Mouse (Mus musculus) G1E (cell line): ENCODE measurements around the gene Ears2.

ENCODE experiments used
- CTCF ChIP-seq: IDR thresholded peaks from 2 replicates; pipeline ENCODE4 v1.5.1; 2012; ENCODE audit warnings: low read depth, low read length, inconsistent platforms, mixed read lengths
- GATA1 ChIP-seq: IDR thresholded peaks from 2 replicates; pipeline ENCODE4 v1.6.1; 2012; ENCODE audit warnings: borderline replicate concordance, low read length, inconsistent platforms, mixed read lengths
- GATA2 ChIP-seq: IDR thresholded peaks from 2 replicates; pipeline ENCODE4 v1.6.1; 2012; ENCODE audit warnings: low read depth, low read length, inconsistent platforms, borderline replicate concordance
- POLR2AphosphoS5 ChIP-seq: IDR thresholded peaks from 2 replicates; pipeline ENCODE4 v1.6.1; 2012; ENCODE audit warnings: low read depth, low read length, inconsistent platforms; ENCODE audit not compliant: insufficient replicate concordance
- TAL1 ChIP-seq: conservative IDR thresholded peaks from 2 replicates; pipeline ENCODE4 v1.6.1; 2012; ENCODE audit warnings: low read depth, low read length, inconsistent platforms, mixed read lengths

- TF ChIP-seq CTCF (no peak), POLR2AphosphoS5 (no peak), GATA1 (no peak), TAL1 (no peak), GATA2 (no peak)
Measured at GRCm38 (mm10) chr7:122066102-122066944, 740 bp downstream of the Ears2 start.
